12 mouse cellular contexts compared by ENCODE assay signal in genomic region chr16:38761972-38762371, GRCm38 (mm10). TPM values are rescaled to one million over a fixed set of nuclear protein-coding genes. Genes with fewer than 3 reads are reported as not detected.
"Had no signal": no experiment of that assay in that cellular context is flagged by ENCODE, and none has a peak within 500 bp of the region (broad histone marks: within the 10 kb centered on the region; RNA-seq: fewer than 3 reads in every experiment).

No protein-coding gene starts in this region.

- H3K4me3 ChIP-seq: intestine, embryonic 15.5 days; limb, embryonic 15.5 days; liver, embryonic 12.5 days; midbrain, embryonic 13.5 days; stomach, embryonic 15.5 days had no signal

- H3K27me3 ChIP-seq: intestine, embryonic 15.5 days; limb, embryonic 15.5 days; midbrain, embryonic 13.5 days; stomach, embryonic 15.5 days had no signal

- H3K4me1 ChIP-seq: intestine, embryonic 15.5 days; limb, embryonic 15.5 days; midbrain, embryonic 13.5 days; stomach, embryonic 15.5 days had no signal

- H3K27ac ChIP-seq: intestine, embryonic 15.5 days; limb, embryonic 15.5 days; liver, embryonic 12.5 days; midbrain, embryonic 13.5 days; stomach, embryonic 15.5 days had no signal

- H3K9ac ChIP-seq: intestine, embryonic 15.5 days; limb, embryonic 15.5 days; liver, embryonic 12.5 days; midbrain, embryonic 13.5 days; stomach, embryonic 15.5 days had no signal

- H3K9me3 ChIP-seq: intestine, embryonic 15.5 days; limb, embryonic 15.5 days; liver, embryonic 12.5 days; midbrain, embryonic 13.5 days; stomach, embryonic 15.5 days had no signal

- H3K4me2 ChIP-seq: intestine, embryonic 15.5 days; limb, embryonic 15.5 days; liver, embryonic 12.5 days; midbrain, embryonic 13.5 days; stomach, embryonic 15.5 days had no signal

- DNase-seq: kidney, adult 2 months; kidney, postnatal 36 days; left cerebral cortex, postnatal 4 days; right cerebral cortex, postnatal 14 days; thymus, adult 2 months; thymus, postnatal 25 days had no signal

- H3K36me3 ChIP-seq: stomach, embryonic 15.5 days had no signal

- ATAC-seq: intestine, embryonic 15.5 days; liver, embryonic 12.5 days; midbrain, embryonic 13.5 days had no signal

RNA-seq across cellular contexts. Expression of gene Upk1b, which starts 38.2 kb away (rescaled TPM):
- polyA plus RNA-seq: neural tube, embryonic 14.5 days had no signal
